Mouse (Mus musculus): Measurements from ENCODE around the gene Tyk2.

Tyk2 gene

DNA sequence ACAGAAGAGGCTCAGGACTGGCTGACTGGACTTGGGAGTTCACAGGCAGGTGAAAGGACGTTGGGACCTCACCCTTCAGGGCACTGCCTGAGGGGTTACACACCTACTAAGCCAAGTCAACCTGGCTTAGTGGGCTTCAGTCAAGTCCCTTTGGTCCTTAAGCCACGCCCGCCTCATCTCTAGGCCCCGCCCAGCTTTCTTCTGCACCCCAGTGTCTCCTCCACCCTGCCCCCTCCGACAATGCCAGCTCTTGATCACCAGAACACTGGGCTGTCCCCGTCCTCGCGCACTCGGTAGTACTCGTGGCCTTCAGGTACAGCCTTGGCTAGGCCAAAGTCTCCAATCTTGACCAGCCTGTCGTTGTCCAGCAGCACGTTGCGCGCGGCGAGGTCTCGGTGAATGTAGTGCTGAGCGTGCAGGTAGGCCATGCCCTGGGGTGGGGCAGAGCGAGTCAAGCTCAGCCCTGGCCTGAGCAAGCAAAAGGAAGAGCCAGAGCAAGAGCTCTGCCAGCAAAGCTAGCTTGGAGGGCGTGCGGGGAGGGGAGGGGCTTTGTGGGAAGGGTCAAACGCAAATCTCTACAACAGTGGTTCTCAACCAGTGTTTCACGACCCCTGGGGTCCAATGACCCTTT is 23.3 kb downstream of the Tyk2 start:
- DNase-seq: no peak

DNA sequence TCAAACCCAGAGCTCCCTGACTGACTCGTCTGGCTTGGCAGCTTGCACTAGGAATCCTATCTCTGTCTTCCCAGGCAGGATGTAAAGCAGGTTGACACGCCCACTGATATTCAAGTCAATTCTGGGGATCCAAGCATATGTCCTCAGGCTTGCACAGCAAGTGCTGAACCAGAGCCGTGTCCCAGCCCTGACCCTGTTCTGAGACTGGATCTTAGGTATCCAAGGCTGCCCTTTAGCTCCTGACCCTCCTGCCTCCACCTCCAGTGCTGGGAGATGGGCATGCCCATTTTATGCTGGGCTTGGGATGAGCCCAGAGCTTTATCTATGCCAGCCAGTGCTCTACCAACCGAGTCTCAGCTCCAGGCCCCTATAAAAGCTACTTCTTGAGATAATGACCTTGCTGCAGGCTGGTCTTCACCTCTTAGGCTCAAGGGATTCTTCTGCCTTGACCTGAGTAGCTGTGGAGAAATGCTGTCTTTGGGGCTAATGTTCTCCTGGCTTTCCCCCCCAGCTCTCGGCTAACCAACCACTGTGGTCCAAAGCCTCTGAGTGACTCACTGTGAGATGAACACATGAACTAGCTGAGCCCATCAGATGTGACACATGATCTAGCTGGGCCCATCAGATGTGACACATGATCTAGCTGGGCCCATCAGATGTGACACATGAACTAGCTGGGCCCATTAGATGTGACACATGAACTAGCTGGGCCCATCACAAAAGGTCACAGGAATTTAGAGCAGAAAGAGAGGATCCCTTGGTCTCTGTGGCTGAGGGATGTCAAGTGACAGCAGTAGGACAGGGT is 25.1 kb downstream of the Tyk2 start:
- DNase-seq: no peak

DNA sequence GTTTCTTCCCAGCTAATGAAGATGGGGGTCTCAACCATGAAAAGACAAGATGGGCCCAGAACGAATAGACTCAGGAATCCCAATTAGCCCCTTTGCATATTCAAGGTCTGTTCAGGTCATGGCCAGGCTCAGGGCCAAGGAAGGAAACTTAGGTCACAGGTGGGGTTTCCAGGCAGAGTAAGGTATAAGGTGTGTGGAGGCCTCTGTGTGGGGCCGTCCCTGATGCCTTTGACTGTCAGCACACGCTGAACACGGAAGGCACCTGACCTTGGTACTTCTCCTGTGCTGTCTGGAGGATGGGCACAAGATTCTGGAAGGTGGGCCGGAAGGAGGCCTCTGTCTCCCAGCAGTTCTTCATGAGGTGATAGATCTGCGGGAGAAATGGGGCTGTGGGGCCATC is 26.2 kb downstream of the Tyk2 start:
- no peak for DNase-seq

DNA sequence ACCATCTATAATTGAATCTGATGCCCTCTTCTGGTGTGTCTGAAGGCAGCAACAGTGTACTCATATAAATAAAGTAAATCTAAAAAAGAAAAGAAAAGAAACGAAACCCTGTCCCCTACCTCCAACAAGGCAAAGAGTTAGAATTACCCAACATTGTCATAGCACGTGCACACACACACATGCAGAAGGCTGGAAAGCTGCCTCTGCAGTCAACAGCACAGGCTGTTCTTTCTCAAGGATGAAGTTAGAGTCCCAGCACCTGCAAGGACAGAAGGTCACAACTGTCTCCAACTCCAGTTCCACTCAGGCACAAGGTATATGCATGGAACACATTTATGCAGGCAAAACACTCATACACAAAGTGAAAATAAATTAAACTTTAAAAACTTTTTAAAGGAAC is 29.0 kb downstream of the Tyk2 start:
- no peak for DNase-seq

DNA sequence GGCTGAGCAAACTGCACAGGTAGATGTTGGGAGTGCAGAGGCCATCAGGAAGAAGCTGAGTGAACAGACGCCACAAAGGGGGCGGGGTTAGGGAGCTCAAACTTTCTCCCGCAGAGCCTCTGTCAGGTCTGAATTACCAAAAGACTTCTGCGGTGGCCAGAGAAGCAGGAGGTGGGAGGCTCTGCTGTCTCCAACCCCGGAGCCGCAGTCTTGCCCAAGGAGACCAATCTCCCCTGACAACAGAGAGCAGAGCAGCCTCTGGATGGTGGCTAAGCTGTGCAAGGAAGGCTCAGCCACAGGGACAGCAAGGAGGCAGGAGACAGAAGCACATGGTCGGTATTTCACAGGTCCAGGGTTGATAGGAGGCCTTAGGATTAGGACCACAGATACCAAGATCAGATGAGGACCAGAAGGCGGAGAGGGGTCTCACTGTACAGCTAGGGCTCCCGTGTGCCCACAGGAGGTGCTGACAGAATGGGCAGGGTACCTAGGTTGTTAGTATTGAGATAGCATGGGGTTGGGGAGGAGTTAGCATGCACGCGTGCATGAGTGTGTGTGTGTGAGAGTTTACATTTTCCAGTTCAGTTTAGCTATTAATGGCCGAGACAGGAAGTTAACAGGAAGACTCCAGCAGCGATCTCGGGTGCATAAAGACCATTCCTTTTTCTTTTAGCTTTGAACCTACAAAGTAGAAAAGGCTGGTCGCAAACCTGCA is 30.4 kb downstream of the Tyk2 start:
- DNase-seq: no peak

DNA sequence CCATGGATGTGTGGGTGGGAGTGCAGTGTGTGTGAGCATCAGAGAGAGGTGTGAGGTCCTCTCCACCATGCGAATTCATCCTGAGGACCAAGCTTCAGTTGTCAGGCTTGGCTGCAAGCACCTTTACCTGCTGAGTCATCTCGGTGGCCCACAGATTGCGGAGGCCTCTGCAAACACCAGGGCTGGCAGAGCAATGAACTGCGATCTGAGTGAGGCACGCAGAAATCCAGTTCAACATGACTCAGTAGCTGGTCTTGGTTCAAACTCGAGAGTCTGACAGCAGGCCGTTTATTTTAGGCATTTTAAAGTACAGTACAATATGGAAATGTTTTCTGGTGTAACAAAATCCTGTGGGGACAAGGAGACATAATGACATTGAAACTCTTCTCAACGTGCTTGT is 33.2 kb downstream of the Tyk2 start:
- DNase-seq: no peak

DNA sequence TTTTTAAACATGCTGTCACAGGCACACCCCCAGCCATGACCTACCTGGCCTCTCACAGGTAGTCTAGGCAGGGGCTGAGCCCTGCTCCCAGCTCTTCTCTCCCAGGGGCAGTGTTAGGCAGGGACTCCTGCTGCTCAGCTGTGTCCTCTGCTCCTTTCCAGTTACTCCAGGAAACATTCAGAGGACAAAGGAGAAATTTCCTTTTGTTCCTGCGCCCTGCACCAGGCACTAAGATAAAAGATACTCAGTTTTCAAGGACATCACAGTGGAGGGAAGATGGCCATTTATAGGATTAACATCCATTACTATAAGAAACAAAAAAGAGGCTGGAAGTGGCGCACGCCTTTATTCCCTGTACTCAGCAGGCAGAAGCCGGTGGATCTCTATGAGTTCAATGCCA is 35.1 kb downstream of the Tyk2 start:
- DNase-seq: no peak

DNA sequence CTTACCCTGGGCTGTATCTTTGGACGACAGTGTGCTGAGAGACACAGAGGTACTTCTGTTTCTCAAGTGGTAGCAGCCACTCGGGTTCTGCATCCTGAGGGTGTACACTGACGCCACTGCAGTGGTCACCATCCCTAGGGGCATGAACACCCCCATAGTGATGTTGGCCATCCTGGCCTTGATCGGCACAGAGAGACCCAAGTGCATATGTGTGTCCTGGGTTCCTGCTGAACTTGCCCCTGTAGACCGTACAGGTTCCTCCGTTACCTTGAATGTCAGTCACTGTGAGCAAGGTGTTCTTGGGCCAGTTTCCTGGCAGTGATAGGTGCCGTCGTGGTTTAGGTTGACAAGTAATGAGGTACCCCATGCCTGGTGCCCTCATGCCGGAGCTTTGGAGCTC is 37.6 kb downstream of the Tyk2 start:
- DNase-seq: no peak

DNA sequence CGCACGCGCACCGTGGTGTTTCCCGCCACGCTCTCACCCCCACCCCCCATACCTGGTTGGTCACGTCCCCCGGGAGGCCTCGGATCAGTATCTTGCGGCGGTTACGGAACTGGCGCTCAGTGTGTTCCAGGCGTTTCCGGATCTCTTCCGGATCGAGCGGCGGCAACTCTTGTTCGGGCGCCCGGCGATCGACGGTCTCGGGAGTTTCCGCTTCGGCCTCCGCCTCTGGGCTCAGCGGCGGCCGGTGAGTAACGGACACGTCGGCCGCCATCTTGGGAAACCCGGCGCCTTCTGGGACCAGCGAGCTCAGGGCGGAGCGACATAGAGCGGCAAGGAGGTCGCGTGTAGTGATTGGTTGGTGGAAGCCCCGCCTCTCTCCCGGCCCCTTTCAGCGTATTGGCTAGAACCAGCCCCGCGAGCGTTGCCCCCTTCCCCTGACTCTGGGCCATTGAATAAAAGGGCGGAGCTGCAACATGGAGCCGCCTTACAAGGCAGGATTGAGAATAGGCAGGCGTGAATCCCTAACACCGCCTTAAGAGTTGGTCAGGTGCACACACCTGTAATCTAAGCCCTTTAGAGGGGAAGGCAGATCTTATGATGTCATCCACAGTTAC is 39.2 kb downstream of the Tyk2 start, which contains the start of the genes Gm38431 and Raver1:
Gene Gm38431 (minus strand): TSS at position 291 of the 614 bp plus-strand sequence.
Gene Raver1 (minus strand): TSS at position 302 of the 614 bp plus-strand sequence.
- DNase-seq: peak; percentile 99

DNA sequence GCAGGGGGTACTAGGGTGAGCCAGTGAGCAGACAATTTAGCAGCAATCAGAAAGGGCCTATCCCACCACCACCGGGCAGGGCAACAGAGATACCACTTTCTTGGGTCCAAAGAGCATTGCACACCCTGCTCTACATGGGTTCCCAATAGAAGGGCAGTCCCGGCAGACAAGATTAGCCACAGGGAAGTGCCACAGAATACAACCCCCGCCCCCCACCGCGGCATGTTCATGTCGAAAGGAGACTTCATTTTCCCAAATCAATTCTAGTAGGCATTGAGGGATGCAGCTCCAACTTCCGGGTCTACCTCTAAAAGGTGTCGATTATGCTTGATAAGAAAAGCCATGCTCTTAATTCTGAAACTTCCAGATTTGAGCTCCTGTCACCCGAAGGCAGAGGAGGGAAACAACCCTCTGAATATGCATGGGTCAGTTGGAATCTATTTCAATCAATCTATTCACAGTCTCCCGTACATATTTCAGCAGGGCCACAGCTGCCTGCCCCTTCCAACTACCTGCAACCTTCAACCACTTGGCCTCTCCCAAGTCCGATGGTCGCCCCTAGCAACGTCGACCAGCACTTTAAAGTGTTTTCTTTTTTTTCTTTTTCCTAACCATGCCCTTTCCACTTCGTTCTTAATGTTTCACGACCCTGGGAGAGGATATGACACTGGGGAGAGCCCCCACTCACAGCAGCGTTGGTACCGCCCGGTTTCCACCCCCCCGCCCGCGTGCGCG is 39.9 kb downstream of the Tyk2 start:
- DNase-seq: no peak

DNA sequence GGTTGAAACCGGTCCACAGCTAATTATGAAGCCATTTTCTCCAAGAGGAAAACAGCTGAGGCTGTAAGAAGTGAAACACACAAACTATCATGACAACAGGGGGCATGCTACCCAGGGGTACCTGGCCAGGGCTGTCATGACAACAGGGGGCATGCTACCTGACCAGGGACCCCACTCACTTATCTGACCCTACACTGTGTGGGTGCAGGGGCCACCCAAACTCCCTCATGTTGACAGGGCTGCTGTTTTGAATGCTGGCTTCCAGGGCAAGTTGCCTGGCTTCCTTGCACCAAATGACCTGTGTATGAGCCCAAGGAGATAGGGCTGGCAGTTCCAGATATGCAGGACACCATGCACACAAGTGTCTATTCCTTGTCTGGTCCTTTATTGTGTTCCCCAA is 40.5 kb downstream of the Tyk2 start:
- DNase-seq: no peak

DNA sequence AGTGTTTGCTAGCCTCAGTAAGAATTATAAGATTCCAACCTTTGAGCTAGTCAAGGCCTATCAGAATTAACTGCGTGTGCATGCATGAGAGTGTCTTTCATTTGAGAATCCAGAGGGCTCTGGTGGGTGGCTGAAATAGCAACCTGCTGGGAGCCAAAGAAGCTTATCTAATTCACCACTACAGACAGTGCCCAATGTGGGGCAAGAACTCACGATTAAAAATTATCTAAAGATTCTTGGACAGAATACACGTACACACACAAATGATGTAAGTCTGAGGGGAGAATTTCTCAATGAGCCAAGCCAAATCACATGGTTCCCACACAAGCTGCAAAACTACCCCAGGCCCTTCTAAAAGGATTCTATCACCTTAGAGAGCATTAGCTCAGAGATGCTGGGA is 47.7 kb downstream of the Tyk2 start:
- DNase-seq: no peak

DNA sequence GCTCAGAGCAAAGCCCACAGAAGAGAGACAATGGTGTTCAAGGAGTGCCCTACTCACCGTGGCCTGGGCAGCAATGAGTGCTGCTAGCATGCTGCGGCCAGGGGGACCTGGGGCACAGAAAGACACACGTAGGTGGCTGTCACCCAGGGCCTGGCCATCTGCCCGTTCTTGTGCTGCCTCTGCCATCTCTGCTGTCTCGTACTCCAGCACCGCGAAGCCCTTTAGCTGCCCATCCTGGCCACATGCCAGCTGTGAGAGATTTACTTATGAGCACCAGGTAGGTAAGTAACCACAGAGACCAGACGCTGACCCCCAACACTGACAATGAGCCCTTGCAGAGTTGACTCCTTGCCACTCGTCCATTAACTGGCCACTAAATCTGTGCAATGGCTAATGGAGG is 49.9 kb downstream of the Tyk2 start:
- DNase-seq: peak in 1 of 2 experiments; percentile 15

DNA sequence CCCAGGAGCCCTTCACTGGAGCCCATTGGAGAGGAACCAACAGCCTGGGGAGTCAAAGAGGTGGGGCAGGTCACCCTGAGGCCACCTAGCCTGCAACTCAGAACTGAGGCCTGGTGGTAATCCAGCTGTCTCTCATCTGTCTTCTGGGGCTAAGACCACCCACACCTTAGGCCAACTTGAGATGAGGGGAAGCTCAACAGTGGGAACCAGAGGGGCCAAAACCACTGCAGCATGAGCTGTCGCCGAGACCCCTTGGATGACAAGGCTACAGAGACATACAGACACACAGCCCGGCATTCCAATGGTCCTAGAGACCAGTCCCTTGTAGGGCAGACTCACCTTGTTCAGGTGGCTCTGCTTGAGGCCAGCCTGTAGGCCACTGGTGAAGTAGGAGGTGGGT is 55.4 kb downstream of the Tyk2 start:
- no peak for DNase-seq

DNA sequence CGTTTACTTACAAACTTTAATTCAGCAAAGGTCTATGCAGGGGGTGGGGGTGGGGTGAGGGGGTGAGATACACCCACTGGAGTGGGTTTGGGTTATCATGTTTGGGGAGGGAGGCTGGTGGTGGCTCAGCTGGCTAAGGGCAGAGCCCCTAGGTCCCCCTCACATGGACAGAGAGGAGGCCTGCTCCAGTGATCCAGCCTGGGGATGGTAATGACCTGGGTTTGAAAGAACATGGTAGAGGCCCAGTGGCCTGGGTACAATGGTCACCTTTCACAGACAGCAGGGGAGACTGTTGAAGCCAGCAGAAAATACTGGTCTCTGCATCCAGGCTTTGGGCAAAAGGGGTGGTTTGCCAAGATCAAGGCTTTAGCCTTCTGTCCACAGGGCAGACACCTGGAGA is 56.9 kb downstream of the Tyk2 start:
- DNase-seq: no peak

DNA sequence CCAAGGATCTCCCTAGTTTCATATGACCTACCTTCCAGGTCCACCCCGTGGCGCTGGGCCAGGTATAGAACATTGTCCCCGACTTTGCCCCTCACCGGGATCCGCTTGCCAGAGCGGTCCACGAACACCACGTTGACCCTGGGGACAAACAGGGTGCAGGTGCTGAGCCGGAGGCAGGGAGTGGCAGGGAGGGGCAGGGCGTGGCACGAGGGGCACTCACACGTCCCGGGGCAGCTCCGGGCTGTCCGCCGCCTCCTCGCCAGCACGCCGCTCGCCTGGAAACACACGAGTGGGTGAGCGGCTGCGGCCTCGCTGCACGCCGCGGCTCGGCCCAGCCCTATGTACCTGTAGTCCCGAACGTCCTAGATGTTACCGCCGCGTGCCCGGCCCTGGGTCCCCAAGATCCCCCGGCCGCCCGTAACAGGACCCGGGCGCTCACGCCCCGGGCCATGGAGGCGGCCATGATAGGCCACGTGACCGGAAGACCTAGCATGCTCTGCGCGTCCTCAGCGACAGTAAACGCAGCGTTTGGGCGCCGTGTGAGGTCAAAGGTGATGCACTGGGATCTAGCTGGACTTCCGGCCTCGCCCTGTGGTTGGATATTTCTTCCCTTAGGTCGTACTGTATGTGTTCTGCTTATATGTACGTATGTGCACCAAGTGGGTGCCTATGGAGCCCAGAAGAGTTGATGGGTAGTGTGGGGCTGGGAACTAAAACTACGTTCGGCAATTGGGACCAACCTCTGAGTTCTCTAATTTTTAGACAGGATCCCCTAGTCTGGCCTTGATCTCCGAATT is 57.8 kb downstream of the Tyk2 start, which contains the start of the genes Gm49373 and Fdx1l:
Gene Gm49373 (minus strand): TSS at position 53 of the 797 bp plus-strand sequence.
Gene Fdx1l (minus strand): TSS at position 571 of the 797 bp plus-strand sequence.
- peak; percentile 89 to 93 for DNase-seq

DNA sequence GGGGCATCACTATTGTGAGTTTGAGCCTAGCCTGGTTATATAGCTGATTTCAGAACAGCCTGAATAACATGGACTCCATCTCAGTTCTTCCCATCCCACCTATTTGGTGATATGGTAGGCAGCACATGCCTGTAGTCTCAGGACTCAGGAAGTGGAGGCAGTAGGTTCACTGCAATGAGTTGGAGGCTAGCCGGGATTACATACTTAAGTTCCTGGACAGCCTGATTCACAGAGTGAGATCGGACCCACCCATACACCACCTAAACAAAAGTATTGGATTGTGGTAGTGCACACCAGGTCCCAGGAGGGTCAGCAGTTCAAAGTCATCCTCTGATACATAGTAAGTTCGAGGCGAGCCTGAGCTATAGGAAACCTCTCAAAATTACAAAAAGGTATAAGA is 58.4 kb downstream of the Tyk2 start:
- no peak for DNase-seq

DNA sequence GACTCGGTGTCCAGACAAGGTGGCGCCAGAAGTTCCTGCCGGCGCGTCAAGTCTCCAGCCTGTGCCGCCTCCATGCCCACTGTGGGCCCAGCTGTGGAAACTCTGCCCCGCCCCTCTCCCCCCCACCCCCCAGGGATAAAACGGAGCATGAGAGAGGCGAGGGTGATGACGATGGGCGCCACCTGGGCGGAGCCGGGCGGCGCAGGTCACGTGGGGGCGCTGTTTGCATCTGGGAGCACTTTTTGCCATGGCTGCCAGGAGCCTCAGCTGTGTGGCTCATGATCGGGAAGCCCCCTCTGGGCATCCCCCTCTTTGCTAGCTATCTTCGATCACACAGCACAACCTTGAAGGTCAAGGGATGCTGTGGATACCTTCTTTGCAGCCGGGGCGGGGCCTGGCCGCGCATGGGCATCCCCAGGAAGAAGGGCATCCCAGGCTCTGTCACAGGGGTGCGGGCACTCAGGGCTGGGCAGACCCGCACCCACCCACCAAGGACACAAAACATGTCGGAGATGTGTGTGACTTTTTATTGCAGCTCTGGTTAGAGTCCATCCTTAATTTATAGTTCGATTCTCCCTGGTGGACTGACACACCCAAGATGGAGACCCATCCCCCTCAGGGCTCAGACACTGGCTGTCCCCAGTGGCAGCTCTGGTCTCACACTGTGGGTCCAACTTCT is 63.9 kb downstream of the Tyk2 start, which contains the start of gene Zglp1:
Gene Zglp1 (minus strand): TSS at position 88 of the 679 bp plus-strand sequence.
- DNase-seq: no peak

DNA sequence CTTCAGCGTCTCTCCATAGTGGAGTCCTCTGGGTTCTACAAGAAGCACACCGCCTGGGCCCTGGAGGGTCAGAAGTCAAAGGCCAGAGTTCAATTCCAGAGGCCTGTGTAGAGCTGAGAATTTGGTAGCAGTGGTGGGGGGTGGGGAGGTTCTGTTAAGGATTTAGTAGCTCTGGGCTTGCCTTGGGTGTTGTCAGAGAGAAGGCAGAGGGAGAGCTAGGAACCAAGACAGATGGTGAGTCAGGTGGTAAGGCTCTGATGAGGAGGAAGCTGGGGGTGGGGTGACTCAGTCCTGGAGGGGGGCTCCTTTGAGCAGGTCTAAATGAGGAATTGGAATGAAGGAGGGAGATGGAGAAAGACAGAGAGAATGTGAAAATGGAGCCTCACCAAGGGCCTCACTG is 68.1 kb downstream of the Tyk2 start:
- no peak for DNase-seq

Data from lung, adult 18-20 months (tissue).